Mouse (Mus musculus) heart, postnatal 4 days (tissue): Measurements from ENCODE around the gene Fam229a. TPM values are rescaled to one million over a fixed set of nuclear protein-coding genes. Genes with fewer than 3 reads are reported as not detected.

Experiments used
- DNase-seq: peaks from one replicate; pipeline ENCODE4 v3.0.0; 2021
- total RNA-seq, 2 experiments: library from RNA; stranded (reverse); gene quantifications; 2 replicates each; pipeline ENCODE4 v1.2.3; 2021

Gene Fam229a
- total RNA-seq, 2 experiments from 2014 or later, result not detected

GRCm38 (mm10) chr4:129495672-129496562, 4.9 kb downstream of the Fam229a start:
- DNase-seq, result no peak

GRCm38 (mm10) chr4:129496631-129497030, 5.6 kb downstream of the Fam229a start:
- DNase-seq, result no peak

GRCm38 (mm10) chr4:129498941-129499340, 8.0 kb downstream of the Fam229a start:
- DNase-seq, result no peak

GRCm38 (mm10) chr4:129500017-129500416, 9.0 kb downstream of the Fam229a start:
- no peak for DNase-seq

- peak; percentile 92 for DNase-seq
These were observed 9.9 kb downstream of the Fam229a start for GRCm38 (mm10) chr4:129500607-129501566.

GRCm38 (mm10) chr4:129502327-129502888, 11.4 kb downstream of the Fam229a start:
- DNase-seq, result no peak

GRCm38 (mm10) chr4:129502901-129503444, 12.0 kb downstream of the Fam229a start:
- no peak for DNase-seq

- no peak for DNase-seq
These were observed 14.5 kb downstream of the Fam229a start for GRCm38 (mm10) chr4:129505511-129505910.

GRCm38 (mm10) chr4:129507434-129508236, 16.6 kb downstream of the Fam229a start:
- DNase-seq, result no peak

GRCm38 (mm10) chr4:129508237-129508515, 17.2 kb downstream of the Fam229a start:
- peak; percentile 53 for DNase-seq

- no peak for DNase-seq
These were observed 18.0 kb downstream of the Fam229a start for GRCm38 (mm10) chr4:129508834-129509600.

GRCm38 (mm10) chr4:129509650-129510049, 18.7 kb downstream of the Fam229a start:
- DNase-seq, result no peak

GRCm38 (mm10) chr4:129510723-129511412, 19.9 kb downstream of the Fam229a start:
- DNase-seq, result no peak

GRCm38 (mm10) chr4:129511413-129512096, 20.6 kb downstream of the Fam229a start:
- DNase-seq, result no peak

- peak; percentile 93 for DNase-seq
These were observed 22.2 kb downstream of the Fam229a start, which contains the start of gene Marcksl1 for GRCm38 (mm10) chr4:129513086-129513767. Gene Marcksl1, plus strand, starts transcription at chr4:129513581.

- no peak for DNase-seq
These were observed 22.9 kb downstream of the Fam229a start for GRCm38 (mm10) chr4:129513891-129514290.

- peak; percentile 86 for DNase-seq
These were observed 23.4 kb downstream of the Fam229a start for GRCm38 (mm10) chr4:129514300-129514898.

GRCm38 (mm10) chr4:129516925-129517324, 25.9 kb downstream of the Fam229a start:
- DNase-seq, result no peak

GRCm38 (mm10) chr4:129518519-129518918, 27.5 kb downstream of the Fam229a start:
- no peak for DNase-seq
